Mouse (Mus musculus) midbrain, embryonic 12.5 days (tissue): ENCODE results near the gene Zfp213. TPM values are rescaled to one million over a fixed set of nuclear protein-coding genes. Genes with fewer than 3 reads are reported as not detected.
A peak's percentile ranks its signal among the peaks of the same experiment; 100 is the strongest.
"Not testable (repeated sequence)": the region's sequence is repeated elsewhere in the genome, so short reads cannot be mapped to it uniquely, and the experiment has no call there.

Source experiments
- ATAC-seq: fragments of 200-750 bp; cut with Nextera tagmentation; 2 replicates; pipeline ENCODE4 v1.8.0; 2017; ENCODE audit warnings: low read depth, moderate TSS enrichment, moderate library complexity; ENCODE audit not compliant: low FRiP score
- H3K27ac ChIP-seq: fragments of 300-500 bp; sonication (generic); replicated peaks from 2 replicates; pipeline ENCODE4 v1.5.1; 2016; ENCODE audit warnings: mild to moderate bottlenecking
- H3K27me3 ChIP-seq: fragments of 300-500 bp; sonication (generic); 2 replicates; pipeline ENCODE4 v1.6.1; 2016; ENCODE audit warnings: mild to moderate bottlenecking
- H3K36me3 ChIP-seq: fragments of 300-500 bp; sonication (generic); 2 replicates; pipeline ENCODE4 v1.6.1; 2016
- H3K4me1 ChIP-seq: fragments of 300-500 bp; sonication (generic); 2 replicates; pipeline ENCODE4 v1.6.1; 2016
- H3K4me2 ChIP-seq: fragments of 300-500 bp; sonication (generic); replicated peaks from 2 replicates; pipeline ENCODE4 v1.6.1; 2016; ENCODE audit warnings: mild to moderate bottlenecking, moderate library complexity
- H3K4me3 ChIP-seq: fragments of 300-500 bp; sonication (generic); 2 replicates; pipeline ENCODE4 v1.5.1; 2016; ENCODE audit warnings: mild to moderate bottlenecking
- H3K9ac ChIP-seq: fragments of 300-500 bp; sonication (generic); replicated peaks from 2 replicates; pipeline ENCODE4 v1.6.1; 2016; ENCODE audit warnings: mild to moderate bottlenecking, moderate library complexity
- H3K9me3 ChIP-seq: fragments of 300-500 bp; sonication (generic); 2 replicates; pipeline ENCODE4 v1.6.1; 2016; ENCODE audit warnings: mild to moderate bottlenecking
- WGBS: fragments of 180-500 bp; shearing (Covaris S2); methylation state at CpG from one replicate; pipeline ENCODE4 v1.1.7; 2016; 5-methylcytosine and 5-hydroxymethylcytosine counted together
- polyA plus RNA-seq: library from polyadenylated mRNA; unstranded; fragments of >200 nt; fragmentation: Nextera tagmentation; extraction: Ambion mirVana; gene quantifications from 2 replicates; pipeline ENCODE4 v1.2.1, GENCODE M21; 2016

Gene Zfp213
- polyA plus RNA-seq, 1 experiment from 2014 or later = 21.8 TPM

DNA sequence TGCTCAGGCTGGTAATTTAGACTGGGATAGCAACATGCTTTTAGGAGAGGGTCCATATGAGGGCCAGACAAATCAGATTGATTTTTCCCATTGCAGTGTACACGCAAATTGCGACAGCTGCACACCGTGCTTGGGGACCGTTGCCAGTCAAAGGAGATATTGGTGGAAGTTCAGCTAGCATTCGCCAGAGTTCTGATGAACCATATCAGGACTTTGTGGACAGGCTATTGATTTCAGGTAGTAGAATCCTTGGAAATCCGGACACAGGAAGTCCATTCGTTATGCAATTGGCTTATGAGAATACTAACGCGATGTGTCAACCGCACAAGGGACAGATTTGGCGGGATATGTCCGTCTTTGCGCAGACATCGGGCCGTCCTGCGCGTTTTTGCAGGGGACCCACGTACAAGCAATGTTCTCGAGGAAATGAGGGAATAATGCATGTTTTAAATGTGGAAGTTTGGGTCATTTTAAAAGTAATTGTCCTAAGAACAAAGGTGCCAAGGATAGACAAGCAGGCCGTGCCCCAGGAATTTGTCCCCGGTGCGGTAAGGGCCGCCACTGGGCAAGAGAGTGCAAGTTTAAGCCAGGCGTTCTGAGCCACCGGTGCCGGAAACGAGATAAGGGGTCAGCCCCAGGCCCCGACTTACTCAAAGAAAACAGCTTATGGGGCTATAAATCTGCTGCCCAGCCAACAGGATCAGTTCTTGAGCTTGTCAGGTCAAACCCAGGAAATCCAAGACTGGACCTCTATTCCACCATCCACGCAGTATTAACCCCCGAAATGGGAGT lies 40.9 kb downstream of the Zfp213 start:
- not testable (repeated sequence) for H3K9ac ChIP-seq, H3K4me3 ChIP-seq, H3K27me3 ChIP-seq, H3K4me2 ChIP-seq, H3K36me3 ChIP-seq, H3K27ac ChIP-seq, H3K9me3 ChIP-seq, ATAC-seq, H3K4me1 ChIP-seq
- WGBS = 76% methylated on average over 30 of the region's 30 CpGs

GRCm38 (mm10) chr17:23518701-23519423 lies 45.2 kb downstream of the Zfp213 start:
- no peak overlapping the region for H3K9ac ChIP-seq
- ATAC-seq = peak; percentile 34; the same call in 1 of the 2 replicates
- H3K4me3 ChIP-seq = no peak overlapping the region
- 67% methylated on average over 2 of the region's 2 CpGs for WGBS
- H3K4me2 ChIP-seq = no peak overlapping the region
- H3K27ac ChIP-seq = no peak overlapping the region
- H3K9me3 ChIP-seq = no peaks in the 10 kb centered on the region; the same call in 1 of the 2 replicates
- H3K27me3 ChIP-seq = no peaks in the 10 kb centered on the region
- no peaks in the 10 kb centered on the region for H3K36me3 ChIP-seq
- H3K4me1 ChIP-seq = no peaks in the 10 kb centered on the region

Other genes with a start within 250 kb of the Zfp213 start
- gene Vmn2r115, start 220.5 kb downstream of the Zfp213 start, polyA plus RNA-seq = not detected in 2 replicates
- not detected in 2 replicates for gene Vmn2r116, start 179.6 kb downstream of the Zfp213 start, polyA plus RNA-seq
- not detected in 2 replicates for gene Vmn2r117, start 84.5 kb downstream of the Zfp213 start, polyA plus RNA-seq
- gene Zfp13, start 35.2 kb upstream of the Zfp213 start, polyA plus RNA-seq = 24.1 and 25.9 TPM in 2 replicates
- 0.16 TPM in 1 of 2 replicates, not detected in the other for gene Zscan10, start 36.6 kb upstream of the Zfp213 start, polyA plus RNA-seq
- gene Mmp25, start 81.0 kb upstream of the Zfp213 start, polyA plus RNA-seq = 1.5 and 1.7 TPM in 2 replicates
- gene Bicdl2, start 96.3 kb upstream of the Zfp213 start, polyA plus RNA-seq = 0.14 and 0.26 TPM in 2 replicates
- 52.2 and 52.8 TPM in 2 replicates for gene Hcfc1r1, start 109.4 kb upstream of the Zfp213 start, polyA plus RNA-seq
- gene Thoc6, start 109.6 kb upstream of the Zfp213 start, polyA plus RNA-seq = 46.7 and 48.5 TPM in 2 replicates
- 2.2 and 2.5 TPM in 2 replicates for gene Tnfrsf12a, start 113.2 kb upstream of the Zfp213 start, polyA plus RNA-seq
- gene Cldn6, start 115.0 kb upstream of the Zfp213 start, polyA plus RNA-seq = 1.7 and 2.8 TPM in 2 replicates
- gene Cldn9, start 119.8 kb upstream of the Zfp213 start, polyA plus RNA-seq = 0.84 TPM in 2 replicates
- gene 1520401A03Rik, start 158.5 kb upstream of the Zfp213 start, polyA plus RNA-seq = 0.14 TPM in 1 of 2 replicates, not detected in the other
- gene Pkmyt1, start 162.1 kb upstream of the Zfp213 start, polyA plus RNA-seq = 36.9 and 40.8 TPM in 2 replicates
- 40.4 and 41.2 TPM in 2 replicates for gene Paqr4, start 176.6 kb upstream of the Zfp213 start, polyA plus RNA-seq
- 1.2 and 1.5 TPM in 2 replicates for gene Kremen2, start 181.6 kb upstream of the Zfp213 start, polyA plus RNA-seq
- 212 and 220 TPM in 2 replicates for gene Flywch1, start 207.4 kb upstream of the Zfp213 start, polyA plus RNA-seq
- 33.6 and 37.2 TPM in 2 replicates for gene Flywch2, start 221.8 kb upstream of the Zfp213 start, polyA plus RNA-seq
- gene Srrm2, start 226.3 kb upstream of the Zfp213 start, polyA plus RNA-seq = 736 and 744 TPM in 2 replicates